Mouse (Mus musculus) embryonic facial prominence, embryonic 11.5 days (tissue): ENCODE results near the gene Sfi1. TPM values are rescaled to one million over a fixed set of nuclear protein-coding genes. Genes with fewer than 3 reads are reported as not detected.
"Not testable (repeated sequence)": the region's sequence is repeated elsewhere in the genome, so short reads cannot be mapped to it uniquely, and the experiment has no call there.

ENCODE experiments used
- ATAC-seq: fragments of 200-750 bp; cut with Nextera tagmentation; replicated peaks from 2 replicates; pipeline ENCODE4 v1.8.0; 2017; ENCODE audit warnings: low read depth; ENCODE audit not compliant: insufficient number of reproducible peaks, low FRiP score, low TSS enrichment
- DNase-seq: peaks from one replicate; pipeline ENCODE4 v3.0.0-alpha.2; 2015; ENCODE audit warnings: low spot score
- H3K27ac ChIP-seq: fragments of 300-500 bp; sonication (generic); replicated peaks from 2 replicates; pipeline ENCODE4 v1.5.1; 2014; ENCODE audit warnings: mild to moderate bottlenecking, low read depth, low read length, control low read depth
- H3K27me3 ChIP-seq: fragments of 300-500 bp; sonication (generic); 2 replicates; pipeline ENCODE4 v1.6.1; 2014; ENCODE audit warnings: mild to moderate bottlenecking, low read length, moderate library complexity, mixed read lengths; ENCODE audit not compliant: control insufficient read depth, insufficient read depth
- H3K36me3 ChIP-seq: fragments of 300-500 bp; sonication (generic); replicated peaks from 2 replicates; pipeline ENCODE4 v1.6.1; 2014; ENCODE audit warnings: low read depth, mild to moderate bottlenecking, low read length, moderate library complexity, mixed read lengths; ENCODE audit not compliant: control insufficient read depth, insufficient read depth
- H3K4me1 ChIP-seq: fragments of 300-500 bp; sonication (generic); 2 replicates; pipeline ENCODE4 v1.6.1; 2014; ENCODE audit warnings: low read length, mixed read lengths; ENCODE audit not compliant: control insufficient read depth, insufficient read depth
- H3K4me2 ChIP-seq: fragments of 300-500 bp; sonication (generic); 2 replicates; pipeline ENCODE4 v1.6.1; 2014; ENCODE audit warnings: low read depth, mild to moderate bottlenecking, control low read depth, low read length, moderate library complexity
- H3K4me3 ChIP-seq: fragments of 300-500 bp; sonication (generic); 2 replicates; pipeline ENCODE4 v1.5.1; 2014; ENCODE audit warnings: low read depth, low read length, control low read depth
- H3K9ac ChIP-seq: fragments of 300-500 bp; sonication (generic); replicated peaks from 2 replicates; pipeline ENCODE4 v1.6.1; 2014; ENCODE audit warnings: mild to moderate bottlenecking, control low read depth, low read length
- H3K9me3 ChIP-seq: fragments of 300-500 bp; sonication (generic); replicated peaks from 2 replicates; pipeline ENCODE4 v1.6.1; 2016; ENCODE audit warnings: mild to moderate bottlenecking, low read length, inconsistent platforms, mixed read lengths; ENCODE audit not compliant: control insufficient read depth
- WGBS: fragments of 180-500 bp; shearing (Covaris S2); extraction: QIAGEN DNeasy Blood & Tissue Kit; methylation state at CpG from one replicate; pipeline ENCODE4 v1.1.7; 2014; 5-methylcytosine and 5-hydroxymethylcytosine counted together
- polyA plus RNA-seq: library from polyadenylated mRNA; unstranded; fragments of >200 nt; fragmentation: Nextera tagmentation; extraction: Ambion mirVana; gene quantifications from 2 replicates; pipeline ENCODE4 v1.2.1, GENCODE M21; 2014

Gene Sfi1
- polyA plus RNA-seq, 1 experiment from 2014 or later: 6.5 TPM

DNA sequence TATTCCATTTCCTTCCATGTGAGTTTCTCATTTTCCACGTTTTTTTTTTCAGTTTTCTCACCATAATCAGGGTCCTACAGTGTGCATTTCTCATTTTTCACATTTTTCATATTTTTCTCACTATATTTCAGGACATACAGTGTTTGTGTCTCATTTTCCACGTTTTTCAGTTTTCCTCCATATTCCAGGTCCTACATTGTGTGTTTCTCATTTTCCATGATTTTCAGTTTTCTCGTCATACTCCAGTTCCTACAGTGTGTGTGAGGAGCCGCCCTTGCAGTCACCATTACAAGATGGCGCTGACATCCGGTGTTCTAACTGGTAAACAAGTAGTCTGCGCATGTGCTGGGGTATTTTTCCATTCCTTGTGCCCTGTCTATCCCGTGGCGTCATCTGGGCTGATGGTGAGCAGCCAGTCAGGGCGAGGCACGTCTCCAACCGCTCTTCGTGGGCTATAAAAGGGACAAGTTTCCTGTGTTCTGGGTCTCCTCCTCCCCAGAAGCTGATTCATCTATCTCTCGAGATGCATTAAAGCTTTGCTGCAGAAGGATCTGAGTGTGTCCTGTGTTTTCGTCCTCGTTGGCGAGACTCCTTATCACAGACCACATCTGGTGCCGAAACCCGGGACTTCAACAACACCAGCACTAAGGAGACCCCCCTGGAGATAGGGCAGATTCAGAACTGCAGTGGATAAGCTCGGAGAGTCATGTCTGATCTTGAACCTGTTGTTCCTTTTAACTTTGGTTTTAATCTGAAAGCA lies 88.6 kb downstream of the Sfi1 start:
- not testable (repeated sequence) for H3K4me1 ChIP-seq, H3K27me3 ChIP-seq, H3K4me3 ChIP-seq, H3K9ac ChIP-seq, DNase-seq, ATAC-seq, H3K27ac ChIP-seq, H3K36me3 ChIP-seq, H3K4me2 ChIP-seq
- peaks cover 23% of the 10 kb centered on the region for H3K9me3 ChIP-seq
- WGBS: 86% methylated on average over 20 of the region's 20 CpGs

DNA sequence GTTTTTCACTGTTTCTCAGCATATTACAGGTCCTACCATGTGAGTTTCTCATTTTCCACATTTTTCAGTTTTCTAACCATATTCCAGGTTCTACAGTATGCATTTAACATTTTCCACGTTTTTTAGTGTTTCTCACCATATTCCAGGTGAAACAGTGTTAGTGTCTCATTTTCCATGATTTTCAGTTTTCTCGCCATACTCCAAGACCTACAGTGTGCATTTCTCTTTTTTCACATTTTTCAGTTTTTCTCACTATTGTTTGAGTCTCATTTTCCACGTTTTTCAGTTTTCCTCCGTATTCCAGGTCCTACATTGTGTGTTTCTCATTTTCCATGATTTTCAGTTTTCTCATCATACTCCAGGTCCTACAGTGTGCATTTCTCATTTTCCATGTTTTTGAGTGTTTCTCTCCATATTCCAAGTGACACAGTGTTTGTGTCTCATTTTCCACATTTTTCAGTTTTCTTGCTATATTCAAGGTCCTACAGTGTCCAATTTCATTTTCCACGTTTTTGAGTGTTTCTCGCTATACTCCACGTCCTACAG lies 89.6 kb downstream of the Sfi1 start:
- no peak for ATAC-seq
- Histone ChIP-seq H3K9me3 (peaks cover 23% of the 10 kb centered on the region), H3K27me3 (no peaks in the 10 kb centered on the region), H3K27ac (no peak overlapping the region), H3K36me3 (peaks cover 2% of the 10 kb centered on the region; the same call in 1 of the 2 replicates), H3K4me3 (no peak overlapping the region), H3K9ac (no peak overlapping the region), H3K4me1 (no peaks in the 10 kb centered on the region), H3K4me2 (no peak overlapping the region)
- WGBS: 74% methylated on average over 7 of the region's 7 CpGs
- no peak for DNase-seq

DNA sequence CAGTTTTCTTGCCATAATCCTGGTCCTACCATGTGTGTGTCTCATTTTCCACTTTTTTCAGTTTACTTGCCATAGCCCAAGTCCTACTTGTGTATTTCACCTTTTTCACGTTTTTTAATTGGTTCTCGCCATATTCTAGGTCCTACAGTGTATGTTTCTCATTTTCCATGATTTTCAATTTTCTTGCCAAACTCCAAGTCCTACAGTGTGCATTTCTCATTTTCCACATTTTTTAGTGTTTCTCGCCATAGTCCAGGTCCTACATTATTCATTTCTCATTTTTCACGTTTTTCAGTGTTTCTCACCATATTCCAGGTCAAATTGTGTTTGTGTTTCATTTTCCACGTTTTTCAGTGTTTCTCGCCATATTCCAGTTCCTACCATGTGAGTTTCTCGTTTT lies 90.6 kb downstream of the Sfi1 start:
- peaks cover 23% of the 10 kb centered on the region for H3K9me3 ChIP-seq
- H3K4me3 ChIP-seq, H3K4me1 ChIP-seq, H3K27ac ChIP-seq, H3K27me3 ChIP-seq, DNase-seq, H3K36me3 ChIP-seq, ATAC-seq, H3K4me2 ChIP-seq, H3K9ac ChIP-seq: not testable (repeated sequence)
- WGBS: 80% methylated on average over 7 of the region's 7 CpGs

DNA sequence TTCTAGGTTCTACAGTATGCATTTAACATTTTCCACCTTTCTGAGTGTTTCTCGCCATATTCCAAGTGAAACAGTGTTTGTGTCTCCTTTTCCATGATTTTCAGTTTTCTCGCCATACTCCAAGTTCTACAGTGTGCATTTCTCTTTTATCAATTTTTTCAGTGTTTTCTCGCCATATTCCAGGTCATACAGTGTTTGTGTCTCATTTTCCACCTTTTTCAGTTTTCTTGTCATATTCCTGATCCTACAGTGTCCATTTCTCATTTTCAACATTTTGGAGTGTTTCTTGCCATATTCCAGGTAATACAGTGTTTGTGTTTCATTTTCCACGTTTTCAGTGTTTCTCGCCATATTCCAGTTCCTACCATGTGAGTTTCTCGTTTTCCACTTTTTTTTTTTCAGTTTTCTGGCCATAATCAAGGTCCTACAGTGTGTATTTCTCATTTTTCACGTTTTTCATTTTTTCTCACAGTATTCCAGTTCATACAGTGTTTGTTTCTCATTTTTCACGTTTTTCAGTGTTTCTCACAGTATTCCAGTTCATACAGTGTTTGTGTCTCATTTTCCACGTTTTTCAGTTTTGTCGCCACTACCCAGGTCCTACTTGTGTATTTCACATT lies 91.3 kb downstream of the Sfi1 start:
- WGBS: 71% methylated on average over 10 of the region's 10 CpGs
- Histone ChIP-seq H3K36me3 (peaks cover 2% of the 10 kb centered on the region; the same call in 1 of the 2 replicates), H3K4me3 (no peak overlapping the region), H3K27ac (no peak overlapping the region), H3K4me2 (no peak overlapping the region), H3K9ac (no peak overlapping the region), H3K9me3 (peaks cover 23% of the 10 kb centered on the region), H3K4me1 (no peaks in the 10 kb centered on the region), H3K27me3 (no peaks in the 10 kb centered on the region)
- DNase-seq (peak; percentile 10), ATAC-seq (no peak)

DNA sequence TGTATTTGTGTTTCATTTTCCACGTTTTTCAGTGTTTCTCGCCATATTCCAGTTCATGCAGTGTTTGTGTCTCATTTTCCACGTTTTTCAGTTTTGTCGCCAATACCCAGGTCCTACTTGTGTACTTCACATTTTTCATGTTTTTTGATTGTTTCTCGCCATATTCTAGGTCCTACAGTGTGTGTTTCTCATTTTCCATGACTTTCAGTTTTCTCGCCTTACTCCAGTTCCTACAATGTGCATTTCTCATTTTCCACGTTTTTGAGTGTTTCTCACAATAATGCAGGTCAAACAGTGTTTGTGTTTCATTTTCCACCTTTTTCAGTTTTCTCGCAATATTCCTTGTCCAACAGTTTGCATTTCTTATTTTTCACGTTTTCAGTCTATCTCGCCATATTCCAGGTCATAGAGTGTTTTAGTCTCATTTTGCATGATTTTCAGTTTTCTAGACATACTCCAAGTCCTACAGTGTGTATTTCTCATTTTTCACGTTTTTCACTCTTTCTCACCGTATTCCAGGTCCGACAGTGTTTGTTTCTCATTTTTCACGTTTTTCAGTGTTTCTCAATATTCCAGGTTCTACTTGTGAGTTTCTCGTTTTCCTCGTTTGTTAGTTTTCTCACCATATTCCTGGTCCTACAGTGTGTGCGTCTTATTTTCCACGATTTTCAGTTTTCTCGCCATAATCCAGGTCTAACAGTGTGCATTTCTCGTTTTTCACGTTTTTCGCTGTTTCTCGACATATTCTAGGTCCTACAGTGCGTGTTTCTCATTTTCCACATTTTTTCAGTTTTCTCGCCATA lies 92.0 kb downstream of the Sfi1 start:
- H3K4me2 ChIP-seq: no peak overlapping the region
- DNase-seq: peak; percentile 27
- H3K36me3 ChIP-seq: peaks cover 2% of the 10 kb centered on the region; the same call in 1 of the 2 replicates
- peak; percentile 52; the same call in 1 of the 2 replicates for ATAC-seq
- no peak overlapping the region for H3K4me3 ChIP-seq
- no peaks in the 10 kb centered on the region for H3K4me1 ChIP-seq
- H3K27me3 ChIP-seq: no peaks in the 10 kb centered on the region
- H3K9me3 ChIP-seq: peaks cover 23% of the 10 kb centered on the region
- no peak overlapping the region for H3K27ac ChIP-seq
- 82% methylated on average over 25 of the region's 25 CpGs for WGBS
- no peak overlapping the region for H3K9ac ChIP-seq

DNA sequence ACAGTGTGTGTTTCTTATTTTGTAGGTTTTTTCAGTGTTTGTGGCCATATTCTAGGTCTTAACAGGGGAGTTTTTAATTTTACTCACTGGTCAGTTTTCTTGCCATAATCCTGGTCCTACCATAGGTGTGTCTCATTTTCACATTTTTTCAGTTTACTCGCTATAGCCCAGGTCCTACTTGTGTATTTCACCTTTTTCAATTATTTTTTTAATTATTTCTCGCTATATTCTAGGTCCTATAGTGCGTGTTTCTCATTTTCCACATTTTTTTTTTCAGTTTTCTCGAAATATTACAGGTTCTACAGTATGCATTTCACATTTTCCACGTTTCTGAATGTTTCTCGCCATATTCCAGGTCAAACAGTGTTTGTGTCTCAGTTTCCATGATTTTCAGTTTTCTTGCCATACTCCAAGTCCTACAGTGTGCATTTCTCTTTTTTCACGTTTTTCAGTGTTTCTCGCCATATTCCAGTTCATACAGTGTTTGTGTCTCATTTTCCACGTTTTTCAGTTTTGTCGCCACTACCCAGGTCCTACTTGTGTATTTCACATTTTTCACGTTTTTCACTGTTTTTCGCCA lies 93.1 kb downstream of the Sfi1 start:
- H3K27ac ChIP-seq, H3K4me2 ChIP-seq, H3K4me3 ChIP-seq, ATAC-seq, H3K9ac ChIP-seq, H3K4me1 ChIP-seq, H3K36me3 ChIP-seq, H3K27me3 ChIP-seq: not testable (repeated sequence)
- peaks cover 23% of the 10 kb centered on the region for H3K9me3 ChIP-seq
- 80% methylated on average over 12 of the region's 12 CpGs for WGBS
- DNase-seq: peak; percentile 63
